Mouse (Mus musculus) lung, postnatal 4 days (tissue): ENCODE measurements around the gene Dact3.

ENCODE experiments used
- DNase-seq, 2 experiments: peaks; one replicate each; pipeline ENCODE4 v3.0.0; 2021

The Dact3 gene

DNA sequence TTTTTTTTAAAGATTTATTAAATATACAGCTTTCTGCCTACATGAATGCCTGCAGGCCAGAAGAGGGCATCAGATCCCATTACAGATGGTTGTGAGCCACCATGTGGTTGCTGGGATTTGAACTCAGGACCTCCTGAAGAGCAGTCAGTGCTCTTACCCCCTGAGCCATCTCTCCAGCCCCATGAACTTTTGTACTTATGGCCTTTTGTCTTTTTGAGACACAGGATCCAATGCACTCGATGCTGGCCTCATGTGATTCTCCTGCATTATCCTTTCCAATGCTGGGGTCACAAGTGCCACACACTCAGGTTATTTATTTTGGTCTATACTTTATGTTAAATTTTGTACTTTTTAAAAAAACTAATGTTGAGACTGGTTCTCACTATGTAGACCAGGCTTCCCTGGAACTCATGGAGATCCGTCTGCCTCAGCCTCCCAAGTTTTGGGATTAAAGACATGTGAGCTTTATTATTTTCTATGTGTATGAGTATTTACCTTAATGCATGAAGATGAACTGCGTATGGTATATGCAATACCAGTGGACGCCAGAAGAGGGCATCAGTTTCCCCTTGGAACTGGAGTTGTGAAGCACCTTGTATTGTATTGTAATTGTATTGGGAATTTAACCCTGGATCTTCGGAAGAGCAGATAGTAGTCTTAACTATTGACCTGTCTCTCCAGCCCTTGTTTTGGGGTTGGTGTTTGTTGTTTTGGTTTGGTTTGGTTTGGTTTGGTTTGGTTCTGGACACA lies 15.0 kb upstream of the Dact3 start:
- peak in 1 of 2 experiments; percentile 67 for DNase-seq

DNA sequence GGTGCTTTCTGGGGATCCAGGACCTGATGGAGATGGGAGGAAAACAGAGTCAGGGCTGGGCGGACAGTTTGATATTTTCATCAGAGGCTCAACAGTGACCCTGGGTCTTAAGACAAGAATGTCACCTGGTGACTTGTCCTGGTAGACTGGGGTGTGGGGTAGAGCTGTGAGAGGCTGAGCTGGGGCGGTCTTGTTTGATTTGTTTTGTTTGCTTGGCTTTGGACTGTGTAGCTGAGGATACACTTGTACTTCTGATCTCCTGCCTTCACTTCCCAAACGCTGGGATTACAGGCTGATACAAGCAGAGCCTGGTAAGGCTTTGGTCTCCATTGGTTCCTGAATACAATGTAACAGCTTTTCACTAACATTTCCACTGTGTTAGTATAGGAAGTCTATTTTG lies 7.6 kb upstream of the Dact3 start:
- DNase-seq = no peak

GRCm38 (mm10) chr7:16869497-16869896 lies 5.6 kb upstream of the Dact3 start:
- DNase-seq = no peak

DNA sequence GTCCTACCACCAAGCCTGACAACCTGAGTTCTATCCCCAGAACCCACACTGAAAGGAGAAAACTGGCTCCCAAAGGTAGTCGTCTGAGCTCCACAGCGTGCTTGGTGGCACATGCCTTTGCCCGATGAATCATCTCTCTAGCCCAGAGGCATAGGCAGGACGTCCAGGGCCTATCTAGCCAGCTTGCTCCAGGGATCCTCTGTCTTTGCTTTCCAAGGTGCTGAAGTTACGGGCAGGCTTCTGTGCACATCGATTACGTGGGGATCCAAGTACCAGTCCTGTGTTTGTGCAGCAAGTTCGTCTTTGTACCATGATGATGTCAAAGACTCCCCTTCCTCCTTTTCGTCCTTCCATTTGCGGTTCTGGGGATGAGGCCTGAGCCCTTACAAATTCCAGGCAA lies 3.5 kb upstream of the Dact3 start:
- DNase-seq = no peak

GRCm38 (mm10) chr7:16872478-16872877 lies 2.6 kb upstream of the Dact3 start:
- no peak for DNase-seq

DNA sequence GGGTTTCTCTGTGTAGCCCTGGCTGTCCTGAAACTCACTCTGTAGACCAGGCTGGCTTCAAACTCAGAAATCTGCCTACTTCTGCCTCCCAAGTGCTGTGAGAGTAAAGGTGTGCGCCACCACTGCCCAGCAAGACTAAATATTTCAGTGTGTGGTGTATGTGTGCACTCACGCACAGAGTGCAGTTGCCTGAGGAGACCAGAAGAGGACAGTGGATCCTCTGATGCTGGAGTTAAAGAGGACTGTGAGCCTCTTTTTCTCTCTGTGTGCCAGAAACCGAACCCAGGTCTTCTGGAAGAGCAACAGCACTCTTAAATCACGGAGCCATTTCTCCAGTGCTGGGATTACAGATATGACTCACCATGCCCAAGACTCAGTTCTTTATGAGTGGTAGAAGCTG lies 1.7 kb upstream of the Dact3 start:
- no peak for DNase-seq

DNA sequence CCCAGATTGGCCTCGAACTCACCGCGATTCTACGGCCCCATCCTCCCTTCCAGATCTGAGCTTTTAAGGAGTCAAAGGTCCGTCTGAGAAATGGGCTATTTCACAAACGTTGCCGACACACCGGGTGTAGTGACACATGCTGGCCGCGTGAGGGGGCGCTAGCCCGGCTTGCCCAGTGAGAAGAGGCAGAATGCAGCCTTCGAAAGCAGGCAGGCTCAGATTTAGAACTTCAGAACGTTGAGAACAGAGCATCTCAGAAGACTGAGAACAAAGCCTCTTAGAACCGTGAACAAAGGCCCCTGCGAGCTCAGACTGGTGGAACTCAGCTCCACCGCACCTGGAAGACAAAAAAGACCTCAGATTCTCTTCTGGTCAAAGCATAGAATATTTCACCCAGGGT lies 927 bp upstream of the Dact3 start:
- DNase-seq = peak; percentile 86 to 89

- DNase-seq = peak; percentile 99 to 100
Observed at GRCm38 (mm10) chr7:16874756-16875309, 284 bp upstream of the Dact3 start.

GRCm38 (mm10) chr7:16875326-16875725 lies 209 bp downstream of the Dact3 start:
- no peak for DNase-seq

DNA sequence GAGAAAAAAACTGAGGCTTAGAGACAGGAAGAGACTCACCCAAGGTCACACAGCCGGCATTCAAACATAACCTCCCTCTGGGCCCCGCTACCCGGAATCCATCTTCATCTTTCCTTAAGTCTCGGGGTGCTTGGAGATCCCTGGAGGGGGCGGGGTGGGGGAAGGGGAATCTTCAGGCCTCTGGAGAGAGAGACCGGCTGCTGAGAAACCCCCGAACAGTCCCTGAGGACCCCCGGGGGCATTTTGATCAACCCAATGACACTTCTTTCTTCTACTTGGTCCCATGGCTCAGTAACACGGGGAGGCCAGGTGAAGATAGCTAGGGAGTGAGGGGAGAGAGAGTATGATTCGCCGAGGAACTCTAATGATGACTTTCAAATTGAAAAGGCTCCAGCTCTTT lies 889 bp downstream of the Dact3 start:
- DNase-seq = no peak

DNA sequence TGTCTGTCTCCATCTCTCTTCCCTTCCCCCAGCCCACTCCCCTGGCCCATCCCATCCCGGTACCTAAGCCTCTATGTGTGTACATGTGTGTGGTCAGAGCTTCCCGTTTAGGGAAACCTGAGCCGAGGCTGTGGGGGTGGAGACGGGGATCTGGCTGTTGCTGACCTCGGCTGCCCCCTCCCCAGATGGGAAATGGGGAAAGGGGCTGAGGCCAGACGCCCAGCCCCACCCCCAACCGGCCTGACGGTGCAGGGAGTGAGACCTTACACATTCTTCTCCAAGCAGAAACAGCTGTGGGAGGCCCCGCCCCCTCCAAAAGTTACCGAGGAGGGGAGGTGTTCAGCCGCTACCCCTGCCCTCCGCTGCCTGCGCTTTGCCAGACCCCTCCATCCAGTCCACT lies 1.5 kb downstream of the Dact3 start:
- peak; percentile 44 to 74 for DNase-seq

- DNase-seq = no peak
Observed at GRCm38 (mm10) chr7:16877717-16878116, 2.6 kb downstream of the Dact3 start.

- DNase-seq = peak; percentile 54 to 86
Observed at GRCm38 (mm10) chr7:16879796-16880547, 4.9 kb downstream of the Dact3 start.

DNA sequence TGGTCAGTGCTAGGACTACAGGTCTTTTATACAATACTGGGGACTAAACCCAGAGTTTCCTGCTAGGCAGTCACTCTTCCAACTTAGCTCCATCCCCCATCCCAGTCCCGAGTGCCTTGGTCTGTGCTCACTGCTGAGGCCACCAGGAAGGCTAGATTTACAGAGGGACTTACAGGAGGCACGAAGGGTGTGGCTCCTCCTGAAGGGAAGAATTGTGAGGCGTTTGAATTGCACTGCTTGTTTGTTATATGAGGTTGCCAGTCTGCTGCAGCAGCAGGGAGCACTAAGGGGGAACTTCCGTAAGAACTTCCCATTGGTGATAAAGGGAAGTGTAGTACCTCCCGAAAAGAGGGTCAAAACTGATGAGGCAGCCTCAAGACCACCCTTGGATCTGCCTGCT lies 5.5 kb downstream of the Dact3 start:
- no peak for DNase-seq

GRCm38 (mm10) chr7:16883162-16883561 lies 8.0 kb downstream of the Dact3 start:
- no peak for DNase-seq

DNA sequence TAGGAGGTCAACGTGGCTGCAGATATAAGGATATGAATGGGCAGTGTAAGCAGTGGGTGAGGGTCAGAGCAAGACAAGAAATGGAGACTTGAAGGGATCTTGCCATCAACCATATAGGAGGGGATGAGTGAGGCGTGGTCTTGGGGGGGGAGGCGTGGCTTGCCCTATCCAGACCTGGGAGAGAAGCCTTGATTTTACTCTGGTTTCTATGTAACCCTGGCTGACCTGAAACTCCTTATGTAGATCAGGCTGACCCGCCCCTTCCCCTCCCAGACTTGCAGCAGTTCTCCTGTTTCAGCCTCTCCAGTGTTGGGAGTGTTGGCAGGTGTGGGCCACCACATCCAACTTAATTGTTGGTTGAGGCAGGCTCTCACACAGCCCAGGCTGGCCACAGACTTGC lies 9.2 kb downstream of the Dact3 start:
- no peak for DNase-seq

DNA sequence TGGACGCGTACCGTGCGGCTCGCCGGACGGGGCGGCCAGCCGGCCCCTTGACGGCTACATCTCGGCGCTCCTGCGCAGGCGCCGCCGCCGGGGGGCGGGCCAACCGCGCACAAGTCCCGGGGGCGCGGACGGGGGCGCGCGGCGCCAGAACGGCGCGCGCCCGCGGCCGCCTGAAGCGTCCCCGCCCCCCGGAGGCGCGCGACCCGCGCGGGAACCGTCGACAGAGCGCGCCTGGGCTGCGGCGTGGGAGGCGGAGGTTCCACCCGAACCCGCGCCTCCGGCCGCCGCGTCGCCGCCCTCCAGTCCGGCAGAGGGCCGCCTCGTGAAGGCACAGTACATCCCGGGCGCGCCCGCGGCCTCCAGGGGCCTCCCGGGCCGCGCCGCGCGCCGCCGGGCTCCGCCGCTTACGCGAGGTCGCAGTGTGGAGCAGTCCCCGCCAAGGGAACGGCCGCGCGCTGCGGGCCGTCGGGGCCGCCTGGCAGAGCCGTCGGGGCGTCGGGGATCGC lies 10.2 kb downstream of the Dact3 start:
- peak in 1 of 2 experiments; percentile 53 for DNase-seq

DNA sequence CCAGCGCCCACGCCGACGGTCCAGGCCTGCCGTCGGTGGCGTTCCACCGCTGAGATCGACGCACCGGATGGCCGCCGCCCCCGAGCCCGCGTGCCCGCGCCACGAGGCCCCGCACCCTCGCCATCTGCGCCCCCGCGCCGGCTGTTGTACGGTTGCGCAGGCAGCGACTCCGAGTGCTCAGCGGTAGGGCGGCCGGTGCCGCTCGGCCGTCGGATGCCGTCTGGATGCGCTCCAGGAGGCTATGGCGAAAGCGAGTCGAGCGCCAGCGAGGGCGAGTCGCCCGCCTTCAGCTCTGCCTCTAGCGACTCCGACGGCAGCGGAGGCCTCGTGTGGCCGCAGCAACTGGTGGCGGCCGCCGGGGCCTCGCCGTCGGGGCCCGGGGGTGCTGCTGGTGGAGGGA lies 10.8 kb downstream of the Dact3 start:
- no peak for DNase-seq

DNA sequence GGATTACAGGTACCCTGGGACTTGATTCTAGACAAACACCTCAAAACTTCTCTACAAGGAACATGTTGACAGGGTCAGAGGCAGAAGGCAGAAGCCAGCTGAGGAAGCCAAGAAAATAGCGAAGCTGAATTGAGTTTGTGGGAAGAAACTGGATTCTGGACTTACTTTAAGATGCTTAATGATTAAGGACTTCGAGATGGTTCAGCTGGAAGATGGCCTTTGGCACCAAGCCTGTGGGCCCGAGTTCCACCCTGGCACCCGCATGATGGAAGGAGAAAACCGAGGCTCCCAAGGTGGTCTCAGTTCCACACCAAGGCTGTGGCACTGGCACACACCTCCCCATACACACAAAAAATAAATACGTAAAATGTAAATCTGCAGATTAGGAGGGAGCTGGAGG lies 15.4 kb downstream of the Dact3 start:
- peak in 1 of 2 experiments; percentile 77 for DNase-seq

GRCm38 (mm10) chr7:16890944-16891343 lies 15.8 kb downstream of the Dact3 start:
- DNase-seq = peak; percentile 85 to 94

GRCm38 (mm10) chr7:16891641-16892351 lies 16.7 kb downstream of the Dact3 start, which contains the start of gene Gng8:
Gng8 (plus strand) TSS chr7:16891786.
- DNase-seq = peak; percentile 88 to 89

DNA sequence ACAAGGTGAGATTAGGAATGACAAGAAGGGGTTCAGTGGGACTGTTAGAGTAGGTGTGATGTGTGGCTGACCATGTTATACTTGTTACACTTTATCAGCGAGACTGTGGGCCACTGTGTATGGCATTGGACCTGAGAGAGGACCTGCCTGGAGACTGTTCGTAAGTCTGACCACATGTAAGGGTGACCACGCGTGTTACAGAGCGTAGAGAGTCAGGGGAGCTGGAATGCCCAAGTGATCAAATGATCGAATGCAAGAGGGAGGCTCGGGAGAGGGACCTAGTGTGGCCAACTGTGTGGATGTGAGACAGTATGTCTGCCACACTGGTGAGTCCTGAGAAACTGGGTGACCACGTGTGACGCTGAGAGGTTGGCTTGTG lies 17.2 kb downstream of the Dact3 start:
- no peak for DNase-seq

DNA sequence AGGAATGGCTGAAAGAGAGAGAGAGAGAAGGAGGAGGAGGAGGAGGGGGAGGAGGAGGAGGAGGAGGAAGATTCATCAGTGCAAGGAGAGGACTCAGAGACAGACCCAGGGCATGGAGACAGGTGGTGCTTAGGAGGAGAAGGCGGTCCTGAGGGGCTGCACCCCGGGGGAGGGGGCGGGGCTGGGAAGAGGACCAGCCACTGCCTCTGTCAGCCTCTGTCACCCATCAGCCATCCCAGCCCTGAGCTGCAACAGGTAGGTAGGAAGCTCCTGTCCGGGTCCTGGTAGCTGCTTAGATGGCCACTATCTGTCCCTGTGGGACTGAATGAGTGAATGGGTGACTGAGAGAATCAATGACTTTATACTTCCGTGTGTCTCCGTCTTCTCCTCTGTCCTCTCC lies 18.5 kb downstream of the Dact3 start:
- no peak for DNase-seq
